Mouse (Mus musculus) frontal cortex, adult (tissue): ENCODE measurements at regions not wholly inside any gene's neighbourhood (a gene's known extent, or its start where the extent isn't known, plus 50 kb on each side); places are given as distances from the start of the nearest gene placed in this dataset.

Experiments used
- ATAC-seq: cut with Nextera tagmentation; 2 replicates; pipeline ENCODE4 v1.9.2; 2017; ENCODE audit warnings: mild to moderate bottlenecking, moderate library complexity, mixed read lengths; ENCODE audit not compliant: low TSS enrichment

- ATAC-seq = no peak
Observed at GRCm38 (mm10) chr16:47354279-47354678, 856.0 kb upstream of the Nectin3 start.

GRCm38 (mm10) chr16:47394398-47394797, 889.1 kb upstream of the Dppa4 start:
- ATAC-seq = no peak

GRCm38 (mm10) chr16:47407067-47407466, 876.5 kb upstream of the Dppa4 start:
- ATAC-seq = peak; percentile 83

GRCm38 (mm10) chr16:47418680-47419252, 864.8 kb upstream of the Dppa4 start:
- no peak for ATAC-seq

GRCm38 (mm10) chr16:47445083-47445482, 838.5 kb upstream of the Dppa4 start:
- peak; percentile 96 for ATAC-seq

- no peak for ATAC-seq
Observed at GRCm38 (mm10) chr16:47475441-47476081, 808.0 kb upstream of the Dppa4 start.

- ATAC-seq = no peak
Observed at GRCm38 (mm10) chr16:47482071-47482470, 801.5 kb upstream of the Dppa4 start.

- ATAC-seq = peak; percentile 92
Observed at GRCm38 (mm10) chr16:47488525-47488924, 795.0 kb upstream of the Dppa4 start.

GRCm38 (mm10) chr16:47525857-47526256, 757.7 kb upstream of the Dppa4 start:
- ATAC-seq = peak; percentile 85

GRCm38 (mm10) chr16:47526613-47527012, 756.9 kb upstream of the Dppa4 start:
- peak; percentile 67 for ATAC-seq

GRCm38 (mm10) chr16:47536524-47536923, 747.0 kb upstream of the Dppa4 start:
- no peak for ATAC-seq

GRCm38 (mm10) chr16:47551101-47551500, 732.4 kb upstream of the Dppa4 start:
- no peak for ATAC-seq

GRCm38 (mm10) chr16:47568051-47568450, 715.5 kb upstream of the Dppa4 start:
- ATAC-seq = no peak

GRCm38 (mm10) chr16:47599476-47599875, 684.1 kb upstream of the Dppa4 start:
- ATAC-seq = no peak
